Mouse (Mus musculus) lung, postnatal 4 days (tissue): ENCODE measurements around the gene Fam187b.

Experiments used
- DNase-seq, 2 experiments: peaks; one replicate each; pipeline ENCODE4 v3.0.0; 2021

The Fam187b gene

GRCm38 (mm10) chr7:30958866-30959487 lies 14.6 kb upstream of the Fam187b start:
- DNase-seq, result no peak

- no peak for DNase-seq
Observed at GRCm38 (mm10) chr7:30959786-30960349, 13.7 kb upstream of the Fam187b start.

GRCm38 (mm10) chr7:30962862-30963261 lies 10.7 kb upstream of the Fam187b start:
- DNase-seq, result no peak

- DNase-seq, result no peak
Observed at GRCm38 (mm10) chr7:30964366-30964765, 9.2 kb upstream of the Fam187b start.

DNA sequence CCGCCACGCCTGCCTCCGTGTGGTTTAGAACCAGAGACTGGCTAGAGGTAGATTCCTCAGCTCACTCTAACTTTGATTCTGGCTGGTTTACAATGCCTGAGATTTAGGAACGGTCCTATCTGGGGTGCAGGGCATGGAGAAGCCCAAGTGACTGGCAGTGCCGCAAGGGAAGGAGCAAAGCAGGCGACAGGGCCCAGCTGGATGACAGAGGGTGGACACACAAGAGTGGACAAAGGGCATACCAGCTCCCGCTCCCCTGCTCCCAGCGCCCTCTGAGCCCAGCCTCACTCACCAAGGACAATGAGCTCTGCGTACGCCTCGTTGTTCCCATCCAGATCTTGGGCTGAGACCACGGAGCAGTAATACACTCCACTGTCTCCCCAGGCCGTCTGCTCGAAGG lies 7.9 kb upstream of the Fam187b start:
- no peak for DNase-seq

DNA sequence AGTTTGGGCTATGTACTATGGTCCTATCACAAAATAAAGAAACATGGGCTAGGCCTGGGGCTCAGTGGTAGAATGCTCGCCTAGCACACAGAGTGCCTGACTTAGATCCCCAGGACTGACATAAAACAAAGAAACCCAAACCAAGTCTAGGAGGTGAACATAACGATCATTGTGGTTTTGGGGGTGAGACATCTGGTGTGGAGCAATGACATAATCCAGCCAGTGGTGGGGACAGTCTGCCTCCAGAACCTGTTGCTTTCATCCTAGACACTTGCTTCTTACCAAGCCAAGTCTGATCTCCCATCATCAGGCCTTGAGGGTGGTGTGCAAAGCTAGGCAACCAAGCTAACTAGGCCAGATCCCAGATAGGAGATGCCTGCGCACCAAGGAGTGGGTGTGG lies 6.9 kb upstream of the Fam187b start:
- DNase-seq, result no peak

DNA sequence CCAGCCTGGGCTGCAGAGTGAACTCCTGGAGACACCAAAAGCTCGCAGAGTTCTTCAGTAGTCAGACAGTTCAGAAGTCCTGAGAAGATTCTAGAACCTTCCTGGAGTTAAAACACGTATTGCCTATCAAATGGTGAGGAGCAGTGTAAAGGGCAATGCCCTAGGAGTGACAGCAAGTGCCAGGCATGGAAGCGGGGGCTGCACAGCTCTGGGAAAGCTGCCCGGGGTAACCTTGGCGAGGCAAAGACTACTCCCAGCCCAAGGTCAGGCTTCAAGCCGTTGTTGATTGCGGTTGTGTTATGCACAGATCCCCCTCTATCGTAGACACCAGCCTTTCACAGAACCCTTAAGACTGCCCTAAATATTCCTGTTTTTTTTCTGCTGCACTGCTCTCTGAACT lies 5.0 kb upstream of the Fam187b start:
- DNase-seq, result no peak

DNA sequence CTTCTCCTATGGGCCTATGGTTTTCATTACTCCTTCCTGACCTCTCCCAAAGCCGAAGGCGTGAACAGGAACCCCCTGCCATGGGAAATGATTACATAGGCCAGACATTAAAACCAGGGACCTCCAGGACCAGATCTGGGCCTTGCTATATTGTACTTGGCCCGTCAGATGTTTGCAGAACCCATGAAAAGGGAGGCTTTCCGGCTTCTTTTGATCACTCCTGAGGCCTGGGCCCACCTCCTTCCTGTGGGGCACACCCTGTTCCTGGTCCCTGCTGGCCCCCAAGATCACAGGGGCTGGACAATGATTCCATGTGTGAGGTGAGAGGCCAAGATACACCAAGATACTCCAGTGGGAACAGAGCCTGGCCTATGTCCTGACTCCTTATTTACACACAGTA lies 4.4 kb upstream of the Fam187b start:
- no peak for DNase-seq

GRCm38 (mm10) chr7:30971901-30972300 lies 1.7 kb upstream of the Fam187b start:
- DNase-seq, result no peak

DNA sequence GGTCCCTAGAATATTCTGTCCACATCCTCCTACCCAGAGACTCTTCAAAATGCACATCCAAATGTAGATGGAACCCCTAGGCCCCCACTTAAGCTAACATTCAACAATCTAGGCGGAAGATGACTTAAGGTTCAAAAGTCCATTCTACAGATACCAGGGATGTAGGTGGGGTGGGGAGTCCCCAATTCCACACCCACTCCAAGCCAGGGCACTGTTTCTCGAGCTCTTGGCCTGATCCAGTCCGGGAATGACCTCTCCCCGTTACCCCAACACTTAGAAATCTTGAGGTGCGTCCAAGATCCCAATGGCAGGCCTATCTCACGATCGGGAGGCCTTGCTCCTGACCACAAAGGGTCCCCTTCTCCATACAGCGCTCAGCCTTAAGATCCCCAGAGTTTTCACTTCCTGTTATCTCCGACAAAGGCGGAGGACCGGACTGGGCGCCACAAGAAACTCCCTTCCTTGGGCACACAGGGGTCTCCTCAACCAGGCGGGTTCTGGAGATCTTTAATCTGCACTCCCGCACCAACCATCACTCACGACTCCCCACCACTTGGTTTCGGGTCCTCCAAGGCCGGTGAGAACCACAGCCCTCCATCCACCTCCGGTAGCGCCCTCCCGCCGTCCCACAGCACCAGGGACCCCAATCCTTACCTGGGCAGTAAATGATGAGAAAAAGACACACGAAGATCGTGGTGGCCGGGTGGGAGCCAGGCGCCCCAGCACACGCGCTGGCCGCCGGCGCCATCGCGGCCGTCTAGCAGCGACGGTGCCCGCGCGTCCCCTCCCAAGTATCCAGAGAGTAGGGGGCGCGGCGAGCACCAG lies 952 bp upstream of the Fam187b start:
- peak in 1 of 2 experiments; percentile 22 for DNase-seq

- DNase-seq, result no peak
Observed at GRCm38 (mm10) chr7:30973251-30973500, 414 bp upstream of the Fam187b start, which contains the start of gene Lsr. Gene Lsr (minus strand): TSS chr7:30973464.

DNA sequence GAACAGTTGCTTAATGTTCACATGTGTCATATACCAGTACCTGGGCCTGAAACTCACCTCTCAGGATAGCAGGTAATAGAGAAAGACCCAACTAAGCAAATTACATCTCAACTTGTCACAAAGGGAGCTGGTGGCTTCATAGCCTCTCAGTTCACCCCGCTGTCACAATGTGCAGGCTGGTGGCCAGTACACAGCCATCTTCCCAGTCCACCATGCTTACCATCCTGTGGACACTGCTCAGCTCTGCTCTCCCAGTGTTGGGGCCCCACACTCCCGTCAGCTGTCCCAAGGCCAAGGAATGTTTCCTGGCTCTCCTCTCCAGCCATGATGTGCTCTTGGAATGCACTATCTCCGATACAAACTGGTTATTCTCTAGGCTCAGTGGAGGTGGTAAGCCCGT lies 8.1 kb downstream of the Fam187b start:
- DNase-seq, result no peak

- no peak for DNase-seq
Observed at GRCm38 (mm10) chr7:30985357-30985756, 11.8 kb downstream of the Fam187b start.

DNA sequence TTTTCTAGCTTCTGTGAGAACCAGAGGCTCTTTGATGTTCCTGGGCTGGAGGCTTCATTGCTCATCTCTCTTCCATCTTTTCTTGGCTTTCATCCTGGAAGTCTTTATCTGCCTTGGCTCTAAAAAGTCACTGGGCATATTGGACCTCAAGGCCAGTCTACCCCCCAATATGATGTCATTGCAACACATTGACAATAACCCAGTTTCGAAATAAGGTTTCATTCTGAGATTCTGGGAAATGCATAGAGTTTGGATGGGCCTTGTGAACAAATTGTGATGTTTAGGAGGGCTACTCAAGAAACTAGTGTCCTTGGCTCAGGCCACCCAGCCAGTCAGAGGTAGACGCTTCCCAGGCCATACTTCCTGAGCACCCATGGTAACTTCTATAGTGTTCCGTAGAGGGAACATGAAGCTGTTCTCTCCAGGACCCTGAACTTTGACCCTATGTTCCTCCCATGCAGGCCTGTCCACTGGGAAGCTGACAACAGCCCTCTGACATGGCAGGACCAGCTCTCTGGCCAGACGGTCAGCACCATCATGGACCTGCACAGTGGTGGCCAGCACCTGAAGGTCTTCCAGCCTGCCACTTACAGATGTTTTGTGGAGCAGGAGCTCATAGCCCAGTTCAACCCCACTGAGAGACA lies 15.1 kb downstream of the Fam187b start:
- no peak for DNase-seq

DNA sequence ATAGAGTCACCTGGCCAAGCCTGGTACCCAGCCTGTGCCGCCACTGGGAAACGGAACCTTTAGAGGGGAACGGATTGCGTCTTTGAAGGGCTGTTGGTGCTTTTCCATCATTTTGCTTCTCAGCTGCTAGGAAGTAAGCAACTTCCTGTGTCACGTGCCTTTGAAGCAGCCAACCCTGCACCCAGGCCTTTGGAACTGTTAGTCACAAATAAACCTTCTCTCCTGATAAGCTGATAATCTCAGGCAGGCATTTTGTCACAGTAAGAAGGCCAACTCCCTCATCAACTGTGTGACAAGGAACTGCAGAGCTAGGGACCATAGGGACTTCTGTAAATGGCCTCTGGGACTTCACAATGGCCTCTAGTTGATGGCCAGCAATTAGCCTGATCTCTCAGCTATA lies 18.6 kb downstream of the Fam187b start:
- DNase-seq, result no peak

GRCm38 (mm10) chr7:30993986-30994385 lies 20.4 kb downstream of the Fam187b start:
- no peak for DNase-seq

DNA sequence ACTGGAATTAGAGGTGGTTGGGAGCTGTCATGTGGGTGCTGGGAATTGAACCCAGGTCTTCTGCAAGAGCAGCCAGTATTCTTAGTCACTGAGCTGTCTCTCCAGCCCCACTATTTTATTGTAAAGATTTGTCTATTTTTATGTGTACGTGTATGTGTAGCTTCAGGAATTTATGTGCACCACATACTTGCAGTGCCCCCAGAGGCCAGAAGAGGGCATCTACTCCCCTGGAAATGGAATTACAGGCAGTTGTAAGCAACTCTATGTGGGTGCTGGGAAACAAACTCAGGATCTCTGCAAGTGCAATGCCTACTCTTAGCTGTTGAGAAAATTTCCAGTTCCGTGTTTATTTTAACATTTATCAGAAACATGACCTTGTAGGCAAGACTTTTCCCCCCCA lies 22.9 kb downstream of the Fam187b start:
- no peak for DNase-seq

DNA sequence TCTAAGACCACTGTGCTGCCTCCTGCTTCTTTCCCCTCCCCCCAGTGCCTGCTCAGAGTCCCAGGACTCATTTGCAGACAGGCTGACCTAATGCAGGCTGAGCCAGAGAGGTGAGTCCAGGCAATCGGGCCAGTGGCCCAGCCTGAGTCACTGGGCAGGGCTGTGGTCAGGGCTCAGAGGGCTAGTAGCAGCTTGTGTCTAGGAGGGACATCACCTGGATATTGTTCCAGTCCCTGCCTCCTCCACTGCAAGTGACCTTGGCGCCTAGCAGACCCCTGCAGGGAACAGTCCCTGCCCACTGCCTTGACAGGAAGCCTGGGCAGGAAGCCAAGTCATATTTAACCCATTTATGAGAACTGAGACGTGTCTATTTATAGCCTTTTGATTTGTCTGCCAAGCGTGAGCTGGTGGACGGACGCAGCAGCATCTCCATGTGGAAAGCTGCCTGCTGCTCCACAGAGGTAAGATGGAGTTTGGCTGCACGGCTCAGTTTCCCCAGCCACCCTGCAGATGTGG lies 27.0 kb downstream of the Fam187b start:
- peak; percentile 76 to 77 for DNase-seq

GRCm38 (mm10) chr7:31002650-31003049 lies 29.1 kb downstream of the Fam187b start:
- peak; percentile 70 to 73 for DNase-seq

DNA sequence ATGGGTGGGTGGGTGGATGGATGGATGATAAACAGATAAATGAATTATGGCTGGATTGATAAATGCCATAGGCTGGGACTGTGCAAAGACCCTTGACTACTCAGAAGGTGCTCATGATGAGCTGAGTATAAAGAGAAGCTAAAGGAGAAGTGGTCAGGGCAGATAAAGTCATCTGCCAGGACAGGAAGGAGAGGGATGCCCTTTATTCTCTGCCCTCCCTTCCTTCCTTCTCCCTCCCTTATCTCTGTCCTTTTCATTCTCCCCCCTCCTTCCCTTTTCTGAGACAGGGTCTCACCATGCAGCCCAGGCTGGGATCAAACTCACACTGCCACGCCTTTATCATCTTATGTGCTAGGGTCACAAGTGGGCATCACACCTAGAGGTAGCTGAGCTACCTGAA lies 34.2 kb downstream of the Fam187b start:
- no peak for DNase-seq

DNA sequence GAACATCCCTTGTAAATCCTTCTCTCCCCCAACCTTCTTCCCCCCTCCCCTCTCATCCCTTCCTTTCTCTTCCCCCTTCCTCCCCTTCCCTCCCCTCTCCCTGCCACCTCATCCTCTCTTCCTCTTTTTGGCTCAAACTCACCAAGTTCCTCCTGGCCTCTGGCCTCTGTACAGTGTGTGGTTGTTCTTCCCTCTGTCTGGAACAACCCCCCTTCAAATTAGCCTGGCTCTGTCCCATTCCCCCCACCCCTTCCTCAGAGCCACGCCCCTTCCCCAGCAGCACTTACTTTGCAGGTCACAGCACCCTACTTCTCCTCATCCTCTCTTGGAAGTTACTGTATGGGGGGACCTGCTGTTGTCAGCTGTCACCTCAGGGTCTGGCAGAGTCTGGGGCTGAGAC lies 34.6 kb downstream of the Fam187b start:
- DNase-seq, result peak; percentile 42 to 48

DNA sequence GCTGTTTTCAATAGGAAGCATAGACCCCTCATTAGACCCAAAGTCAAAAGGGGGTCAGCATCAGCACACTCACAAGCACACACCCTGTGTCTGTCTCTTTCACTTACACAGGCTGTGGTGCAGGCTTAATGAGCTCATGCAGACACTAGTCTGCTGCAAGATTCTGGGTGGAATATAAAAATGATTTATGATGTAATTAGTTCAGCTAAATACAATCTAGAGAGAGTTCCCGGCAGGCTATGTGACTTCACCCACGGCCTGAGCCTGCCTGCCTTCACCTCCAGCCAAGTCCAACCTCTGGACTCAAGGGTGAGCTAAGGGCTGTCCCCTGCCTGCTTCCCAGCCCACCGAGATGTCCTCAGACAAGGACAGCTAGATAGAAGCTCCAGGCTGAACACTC lies 35.3 kb downstream of the Fam187b start:
- no peak for DNase-seq

DNA sequence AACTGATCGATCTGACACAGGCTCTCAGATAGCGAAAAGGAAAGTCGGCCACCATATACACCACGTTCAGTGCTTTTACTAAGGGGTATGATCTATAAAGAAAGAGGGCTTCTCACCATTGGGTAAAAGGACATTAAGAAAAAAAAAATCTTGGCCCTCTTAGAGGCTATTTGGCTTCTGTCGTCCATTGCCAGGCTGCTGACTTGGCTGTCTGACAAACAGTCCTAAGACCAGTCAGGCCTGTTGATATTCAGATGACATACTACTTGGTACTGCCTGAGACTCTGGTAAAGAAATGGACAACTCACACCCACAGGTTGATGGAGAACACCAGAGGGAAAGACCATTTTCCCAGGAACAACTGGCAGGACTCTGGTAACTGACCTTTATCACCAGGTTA lies 39.4 kb downstream of the Fam187b start:
- DNase-seq, result no peak
